Mouse (Mus musculus) G1E (cell line): ENCODE measurements around the gene Yif1b.

Source experiments
- CTCF ChIP-seq: IDR thresholded peaks from 2 replicates; pipeline ENCODE4 v1.5.1; 2012; ENCODE audit warnings: low read depth, low read length, inconsistent platforms, mixed read lengths
- GATA1 ChIP-seq: IDR thresholded peaks from 2 replicates; pipeline ENCODE4 v1.6.1; 2012; ENCODE audit warnings: borderline replicate concordance, low read length, inconsistent platforms, mixed read lengths
- GATA2 ChIP-seq: IDR thresholded peaks from 2 replicates; pipeline ENCODE4 v1.6.1; 2012; ENCODE audit warnings: low read depth, low read length, inconsistent platforms, borderline replicate concordance
- TAL1 ChIP-seq: conservative IDR thresholded peaks from 2 replicates; pipeline ENCODE4 v1.6.1; 2012; ENCODE audit warnings: low read depth, low read length, inconsistent platforms, mixed read lengths

DNA sequence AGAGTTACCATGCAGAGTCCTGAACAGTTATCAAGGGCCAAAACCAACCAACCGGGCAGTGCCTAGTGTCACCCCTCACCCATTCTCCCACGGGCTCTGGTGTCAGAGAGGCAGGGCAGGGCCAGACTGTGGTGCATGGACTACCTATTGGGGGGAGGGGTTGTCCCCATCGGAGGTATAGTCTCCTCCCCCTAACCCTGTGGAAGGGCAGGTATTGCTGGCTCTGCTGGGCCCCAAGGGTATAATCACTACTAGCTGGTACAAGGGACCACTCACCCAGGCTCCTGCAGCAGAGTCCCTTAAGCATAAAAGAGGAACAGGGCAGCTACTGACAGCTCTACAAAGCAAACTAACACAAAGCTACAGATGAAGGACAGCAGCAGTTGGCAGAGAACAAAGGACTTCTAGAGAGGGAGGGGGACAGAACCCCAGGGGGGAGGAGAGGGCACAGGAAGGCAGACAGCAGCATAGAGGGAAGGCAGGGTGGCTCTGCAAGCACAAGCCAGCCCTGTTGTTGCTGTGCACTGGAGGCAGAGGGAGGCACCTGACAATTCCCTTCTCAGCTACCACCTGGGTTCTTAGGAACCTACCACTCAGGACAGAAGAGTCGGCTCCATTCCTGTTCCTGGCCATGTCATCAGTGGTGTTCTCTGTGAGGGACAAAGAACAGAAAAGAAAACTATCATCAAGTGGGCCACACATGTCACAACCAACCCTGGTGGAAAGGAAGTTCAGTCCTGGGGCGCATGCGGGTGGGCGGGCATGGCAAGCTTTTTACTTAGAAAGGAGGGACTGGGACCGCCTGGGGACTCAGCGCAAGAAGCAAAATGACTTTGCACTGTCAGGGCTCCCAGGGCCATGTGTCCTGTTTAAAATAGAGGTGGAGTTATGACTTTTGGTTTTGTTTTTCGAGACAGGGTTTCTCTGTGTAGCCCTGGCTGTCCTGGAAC is 21.9 kb downstream of the Yif1b start:
- no peak for TF ChIP-seq TAL1
- TF ChIP-seq CTCF: no peak
- TF ChIP-seq GATA1: no peak
- no peak for TF ChIP-seq GATA2
